17 mouse cellular contexts compared by ENCODE assay signal in the genomic region with DNA sequence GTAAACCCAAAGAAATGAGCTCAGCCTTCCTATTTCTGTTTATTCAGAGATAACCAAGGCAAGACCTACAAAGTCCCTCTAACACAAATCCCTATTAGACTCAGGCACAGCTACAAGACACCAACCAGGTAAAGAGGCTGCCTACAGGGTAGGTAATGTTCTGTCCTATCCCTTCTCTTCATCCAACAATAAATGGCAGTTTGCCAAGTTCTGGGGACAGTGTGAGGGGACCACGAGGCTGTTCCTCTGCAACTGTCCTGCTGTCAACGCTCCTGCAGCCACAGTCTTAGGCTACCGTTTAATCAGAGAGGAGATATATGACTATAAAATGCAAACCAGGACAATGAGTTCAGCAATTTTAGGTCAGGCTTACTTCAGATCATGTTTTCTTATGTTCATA. TPM values are rescaled to one million over a fixed set of nuclear protein-coding genes. Genes with fewer than 3 reads are reported as not detected.
DNase-seq lines count a peak whose midpoint lies in the region; ATAC-seq and TF ChIP-seq lines count a peak whose summit lies in the region.
"Had no signal": no experiment of that assay in that cellular context is flagged by ENCODE, and none has a peak within 500 bp of the region (broad histone marks: within the 10 kb centered on the region; RNA-seq: fewer than 3 reads in every experiment).

No protein-coding gene starts in this region.

- TF ChIP-seq EP300 in MEL (IDR thresholded peaks at IDR 0.05; ENCODE audit: low read depth in 1 of 2, low read length in 2 of 2) = no peak

- H3K79me2 ChIP-seq in MEL (ENCODE audit: control insufficient read depth, insufficient read depth, low read length, poor library complexity) = peaks cover 69% of the 10 kb centered on the region

- no peak overlapping the region for H3K4me3 ChIP-seq in gastrocnemius, adult 2 months
- H3K4me3 ChIP-seq in MEL (ENCODE audit: control insufficient read depth in 1 of 2, insufficient read depth in 1 of 2, low read depth in 2 of 2, low read length in 2 of 2) = no peak overlapping the region
- H3K4me3 ChIP-seq: embryonic facial prominence, embryonic 15.5 days; erythroblast, embryonic 14.5 days; forebrain, embryonic 10.5 days; heart, embryonic 12.5 days; hindbrain, embryonic 15.5 days had no signal

- intact Hi-C loops in gastrocnemius, adult 2 months (cut with DNase I) = no loop called here
- intact Hi-C loops in gastrocnemius, postnatal 14 days (cut with DNase I; ENCODE audit: low total_unique reads) = no loop called here
- intact Hi-C loops in left cerebral cortex, postnatal 10 days (cut with DNase I) = no loop called here

- no peaks in the 10 kb centered on the region for H3K9me3 ChIP-seq in MEL (replicated peaks; ENCODE audit: insufficient read depth, low read length)
- H3K9me3 ChIP-seq: embryonic facial prominence, embryonic 15.5 days; forebrain, embryonic 10.5 days; heart, embryonic 12.5 days; hindbrain, embryonic 15.5 days had no signal

- no peaks in the 10 kb centered on the region for H3K27me3 ChIP-seq in MEL (ENCODE audit: control insufficient read depth in 1 of 2, insufficient read depth in 2 of 2, low read length in 2 of 2)
- H3K27me3 ChIP-seq: embryonic facial prominence, embryonic 15.5 days; heart, embryonic 12.5 days; hindbrain, embryonic 15.5 days had no signal

- H3K4me1 ChIP-seq in MEL (ENCODE audit: control insufficient read depth in 1 of 2, insufficient read depth in 2 of 2, low read length in 2 of 2) = peaks cover 27% of the 10 kb centered on the region in 2 experiments
- H3K4me1 ChIP-seq: embryonic facial prominence, embryonic 15.5 days; forebrain, embryonic 10.5 days; hindbrain, embryonic 15.5 days had no signal

- no peak for TF ChIP-seq CTCF in gastrocnemius, adult 2 months (IDR thresholded peaks at IDR 0.05)
- TF ChIP-seq CTCF in MEL (IDR thresholded peaks at IDR 0.05 in 2 of 3, conservative IDR thresholded peaks at IDR 0.05 in 1 of 3; ENCODE audit: control insufficient read depth in 1 of 3, insufficient read depth in 1 of 3, low read depth in 2 of 3, low read length in 3 of 3, poor library complexity in 1 of 3, severe bottlenecking in 1 of 3) = no peak

- TF ChIP-seq RAD21 in MEL (IDR thresholded peaks at IDR 0.05; ENCODE audit: low read depth, low read length) = no peak

- no peak for DNase-seq in gastrocnemius, adult 2 months
- DNase-seq in gastrocnemius, postnatal 14 days = no peak
- DNase-seq in 3T3-L1 (ENCODE audit: low read depth, low spot score) = peak; percentile 15
- peak; percentile 50 for DNase-seq in MEL (ENCODE audit: low read depth, low spot score)
- no peak for DNase-seq in left cerebral cortex, postnatal 10 days (ENCODE audit: extremely low spot score in 1 of 2, low spot score in 2 of 2)
- no peak for DNase-seq in layer of hippocampus, postnatal 36 days
- DNase-seq: adrenal gland, postnatal 10 days; cerebellum, adult 11-12 months; cerebellum, adult 9-10 months had no signal

- peak; percentile 78 for ATAC-seq in megakaryocyte-erythroid progenitor cell, adult 5-6 weeks (replicated peaks; ENCODE audit: low FRiP score, low TSS enrichment, poor library complexity, severe bottlenecking)
- ATAC-seq: forebrain, embryonic 14.5 days; inflammation-experienced regulatory T-cells, adult 6 months had no signal

- H3K27ac ChIP-seq in gastrocnemius, adult 2 months = peak overlapping the region; percentile 64
- H3K27ac ChIP-seq in MEL (ENCODE audit: control insufficient read depth, low read depth, low read length) = peak overlapping the region; percentile 30
- H3K27ac ChIP-seq: embryonic facial prominence, embryonic 15.5 days; forebrain, embryonic 10.5 days; hindbrain, embryonic 15.5 days had no signal

- H3K9ac ChIP-seq in MEL (ENCODE audit: control insufficient read depth, low read depth, low read length, poor library complexity, severe bottlenecking) = 0 out of 2 replicates have a peak overlapping the region, but pooled peaks have one; percentile 17
- H3K9ac ChIP-seq: embryonic facial prominence, embryonic 15.5 days; heart, embryonic 12.5 days; hindbrain, embryonic 15.5 days had no signal

- no peak for TF ChIP-seq POLR2A in MEL (IDR thresholded peaks at IDR 0.05; ENCODE audit: control insufficient read depth in 1 of 2, insufficient read depth in 1 of 2, low read depth in 1 of 2, low read length in 2 of 2, poor library complexity in 1 of 2)

- peaks cover 0 to 59% of the 10 kb centered on the region in 2 experiments for H3K36me3 ChIP-seq in MEL (ENCODE audit: control insufficient read depth in 1 of 2, insufficient read depth in 2 of 2, low read length in 2 of 2)
- H3K36me3 ChIP-seq: embryonic facial prominence, embryonic 15.5 days; forebrain, embryonic 10.5 days; heart, embryonic 12.5 days; hindbrain, embryonic 15.5 days had no signal

TF ChIP-seq in MEL, 35 proteins besides CTCF, POLR2A, EP300 and RAD21:
- TF ChIP-seq SMC3 (IDR thresholded peaks at IDR 0.05; ENCODE audit: low read depth, low read length) (no peak), GATA1 (IDR thresholded peaks at IDR 0.05; ENCODE audit: low read depth, low read length) (0 out of 2 replicates have a peak, but pooled peaks have one; percentile 26), MEF2A (IDR thresholded peaks at IDR 0.05; ENCODE audit: extremely low read depth, insufficient replicate concordance, low read depth, low read length, poor library complexity, severe bottlenecking) (no peak)

RNA-seq across cellular contexts. Expression of a gene that starts 14.8 kb away (rescaled TPM):
- 10 to 100 TPM; 39.0 to 87.5 TPM for total RNA-seq in gastrocnemius, adult 2 months (2021)
- total RNA-seq in gastrocnemius, postnatal 14 days (2021) = 10 to 100 TPM; 32.8 to 40.5 TPM
- 102 and 137 TPM in 2 replicates for total RNA-seq in MEL (2012; rRNA removed)
- 100 to 1,000 TPM; 144 to 681 TPM for polyA plus RNA-seq in MEL (2012; ENCODE audit: insufficient read depth in 1 of 2, insufficient read length in 2 of 2, low read depth in 1 of 2, low replicate concordance in 2 of 2, missing spikeins in 1 of 2)
- total RNA-seq in megakaryocyte-erythroid progenitor cell, adult 5-6 weeks (2014; fragmentation: Nextera tagmentation) = 41.1 and 47.1 TPM in 2 replicates
- 73.1 and 98.1 TPM in 2 replicates for total RNA-seq in megakaryocyte-erythroid progenitor cell, adult 5-6 weeks (2017)
- total RNA-seq in left cerebral cortex, postnatal 10 days (2021) = 10 to 100 TPM; 88.7 to 91.8 TPM
- 100 to 1,000 TPM; 105 to 106 TPM for total RNA-seq in layer of hippocampus, postnatal 36 days (2021)

Comparison
In these comparisons a context has a peak if more than half of its experiments do, and no peak if none do; other contexts are left out.
1. DNase-seq: peak in 3T3-L1 (single experiment) and MEL (single experiment); none in gastrocnemius, adult 2 months (single experiment), gastrocnemius, postnatal 14 days (single experiment), left cerebral cortex, postnatal 10 days (0 of 2) and layer of hippocampus, postnatal 36 days (0 of 2).